Mouse (Mus musculus): ENCODE results near the gene Plscr1. TPM values are rescaled to one million over a fixed set of nuclear protein-coding genes. Genes with fewer than 3 reads are reported as not detected.

Plscr1 gene
- polyA plus RNA-seq, 1 experiment from 2014 or later, result 27.1 TPM

DNA sequence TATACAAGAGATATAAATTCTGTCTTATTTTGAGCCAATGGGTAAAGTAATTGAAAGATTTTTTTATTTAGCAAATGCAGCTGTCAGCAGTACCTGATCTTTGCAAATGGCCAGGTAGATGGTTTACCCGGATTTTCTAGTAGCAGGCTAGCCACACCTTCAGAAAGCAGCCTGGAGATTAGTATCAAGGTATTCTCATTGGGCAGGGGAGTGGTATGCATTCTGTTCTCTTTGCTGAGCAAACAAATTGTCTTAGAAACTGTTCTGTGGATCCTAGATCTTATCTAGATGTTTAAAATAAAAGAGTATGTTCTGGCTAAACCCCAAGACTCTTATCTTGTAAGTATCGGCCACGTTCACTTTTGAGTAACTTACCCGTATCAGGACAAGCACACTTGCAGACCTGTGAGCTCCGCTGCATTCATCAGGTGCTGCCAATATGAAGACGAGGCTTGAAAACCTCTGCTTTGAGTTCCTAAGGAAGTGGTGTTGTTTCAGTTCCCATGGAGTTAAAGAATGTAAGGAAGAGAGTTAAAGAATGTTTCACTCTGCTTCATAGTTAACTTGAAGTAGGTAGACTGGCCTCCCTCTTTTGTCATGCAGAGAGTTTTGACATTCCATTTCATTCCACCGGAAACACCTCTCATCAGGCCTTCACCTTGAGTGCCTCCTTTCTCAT lies 11.1 kb downstream of the Plscr1 start:
- ATAC-seq (ENCODE audit: insufficient number of reproducible peaks, insufficient read depth, low FRiP score, low TSS enrichment, low read depth), result no peak
- Histone ChIP-seq H3K4me2 (no peak overlapping the region), H3K36me3 (peaks cover 35% of the 10 kb centered on the region), H3K4me3 (replicated peaks) (no peak overlapping the region), H3K4me1 (replicated peaks) (no peaks in the 10 kb centered on the region), H3K27me3 (no peaks in the 10 kb centered on the region), H3K27ac (no peak overlapping the region), H3K9ac (replicated peaks) (no peak overlapping the region), H3K9me3 (no peaks in the 10 kb centered on the region)
- WGBS, result 87% methylated on average over 7 of the region's 7 CpGs

DNA sequence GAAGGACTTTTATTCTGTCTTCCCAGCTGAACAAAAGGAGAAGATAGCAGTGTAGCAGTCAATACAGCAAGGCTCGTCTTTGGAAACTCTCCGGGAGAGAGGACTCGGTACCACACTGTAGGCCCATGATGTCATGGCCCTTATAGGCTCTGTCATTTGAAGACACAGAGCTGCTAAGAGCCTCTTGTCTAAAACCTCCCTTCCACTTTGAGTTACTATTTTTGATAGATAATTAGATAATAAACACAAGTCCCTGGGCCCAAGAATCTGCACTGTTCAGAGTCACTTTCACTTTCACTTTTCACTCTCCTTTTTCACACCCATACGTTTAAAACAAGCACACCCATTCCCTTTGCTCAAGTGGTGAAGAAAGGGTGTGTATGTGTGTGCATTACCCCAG lies 16.2 kb downstream of the Plscr1 start:
- no peak overlapping the region for H3K9ac ChIP-seq (replicated peaks)
- 86% methylated on average over 4 of the region's 4 CpGs for WGBS
- no peaks in the 10 kb centered on the region for H3K27me3 ChIP-seq
- ATAC-seq (ENCODE audit: insufficient number of reproducible peaks, insufficient read depth, low FRiP score, low TSS enrichment, low read depth), result no peak
- no peaks in the 10 kb centered on the region for H3K9me3 ChIP-seq
- H3K4me2 ChIP-seq, result no peak overlapping the region
- no peak overlapping the region for H3K27ac ChIP-seq
- H3K36me3 ChIP-seq, result peaks cover 64% of the 10 kb centered on the region
- no peaks in the 10 kb centered on the region for H3K4me1 ChIP-seq (replicated peaks)
- H3K4me3 ChIP-seq (replicated peaks), result no peak overlapping the region

- H3K4me2 ChIP-seq, result no peak overlapping the region
- H3K27ac ChIP-seq, result no peak overlapping the region
- peaks cover 58% of the 10 kb centered on the region for H3K36me3 ChIP-seq
- no peaks in the 10 kb centered on the region for H3K9me3 ChIP-seq
- WGBS, result 82% methylated on average over 8 of the region's 8 CpGs
- no peak for ATAC-seq (ENCODE audit: insufficient number of reproducible peaks, insufficient read depth, low FRiP score, low TSS enrichment, low read depth)
- H3K4me3 ChIP-seq (replicated peaks), result no peak overlapping the region
- no peak overlapping the region for H3K9ac ChIP-seq (replicated peaks)
- H3K27me3 ChIP-seq, result no peaks in the 10 kb centered on the region
- no peaks in the 10 kb centered on the region for H3K4me1 ChIP-seq (replicated peaks)
Observed at GRCm38 (mm10) chr9:92266558-92267171, 17.1 kb downstream of the Plscr1 start.

GRCm38 (mm10) chr9:92267732-92268131 lies 18.2 kb downstream of the Plscr1 start:
- H3K36me3 ChIP-seq, result peaks cover 53% of the 10 kb centered on the region
- no peaks in the 10 kb centered on the region for H3K9me3 ChIP-seq
- no peaks in the 10 kb centered on the region for H3K4me1 ChIP-seq (replicated peaks)
- no peak for ATAC-seq (ENCODE audit: insufficient number of reproducible peaks, insufficient read depth, low FRiP score, low TSS enrichment, low read depth)
- H3K9ac ChIP-seq (replicated peaks), result no peak overlapping the region
- 84% methylated on average over 1 of the region's 1 CpGs for WGBS
- no peak overlapping the region for H3K4me2 ChIP-seq
- H3K27me3 ChIP-seq, result no peaks in the 10 kb centered on the region
- no peak overlapping the region for H3K27ac ChIP-seq
- no peak overlapping the region for H3K4me3 ChIP-seq (replicated peaks)

DNA sequence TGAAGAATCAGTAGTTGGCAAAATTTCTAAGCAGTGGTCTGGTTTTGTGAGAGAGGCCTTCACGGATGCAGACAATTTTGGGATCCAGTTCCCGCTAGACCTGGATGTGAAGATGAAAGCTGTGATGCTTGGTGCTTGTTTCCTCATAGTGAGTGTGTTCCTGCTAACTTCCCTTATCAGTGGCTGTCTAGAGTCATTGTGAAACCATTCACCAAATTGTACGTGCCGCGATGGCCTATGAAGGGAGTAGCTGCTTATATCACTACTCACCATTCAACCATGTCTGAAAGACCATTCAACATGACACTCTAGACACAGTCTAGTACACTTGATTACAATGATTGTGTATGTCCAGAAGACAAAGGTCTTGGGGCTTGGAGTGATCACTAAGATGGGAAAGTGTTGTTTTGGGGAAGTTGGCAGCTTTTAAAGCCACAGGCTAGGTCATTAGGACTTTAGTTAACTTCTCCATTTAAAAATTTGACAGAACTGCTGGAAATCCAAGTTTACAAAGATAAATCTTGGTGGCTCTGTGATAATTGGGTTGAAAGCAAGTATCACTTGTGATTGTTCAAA lies 20.4 kb downstream of the Plscr1 start:
- Histone ChIP-seq H3K9me3 (no peaks in the 10 kb centered on the region), H3K27me3 (no peaks in the 10 kb centered on the region), H3K4me1 (replicated peaks) (no peaks in the 10 kb centered on the region; the same call in 1 of the 2 replicates), H3K4me3 (replicated peaks) (no peak overlapping the region), H3K9ac (replicated peaks) (no peak overlapping the region), H3K36me3 (peaks cover 52% of the 10 kb centered on the region), H3K27ac (no peak overlapping the region), H3K4me2 (no peak overlapping the region)
- no peak for ATAC-seq (ENCODE audit: insufficient number of reproducible peaks, insufficient read depth, low FRiP score, low TSS enrichment, low read depth)
- 91% methylated on average over 5 of the region's 5 CpGs for WGBS

- no peaks in the 10 kb centered on the region for H3K9me3 ChIP-seq
- no peak for ATAC-seq (ENCODE audit: insufficient number of reproducible peaks, insufficient read depth, low FRiP score, low TSS enrichment, low read depth)
- H3K4me3 ChIP-seq (replicated peaks), result no peak overlapping the region
- peaks cover 4% of the 10 kb centered on the region for H3K4me1 ChIP-seq (replicated peaks)
- H3K27me3 ChIP-seq, result no peaks in the 10 kb centered on the region
- peaks cover 46% of the 10 kb centered on the region for H3K36me3 ChIP-seq
- H3K27ac ChIP-seq, result no peak overlapping the region
- no peak overlapping the region for H3K9ac ChIP-seq (replicated peaks)
- WGBS, result 44% methylated on average over 4 of the region's 4 CpGs
- no peak overlapping the region for H3K4me2 ChIP-seq
Observed at GRCm38 (mm10) chr9:92270927-92271326, 21.4 kb downstream of the Plscr1 start.

DNA sequence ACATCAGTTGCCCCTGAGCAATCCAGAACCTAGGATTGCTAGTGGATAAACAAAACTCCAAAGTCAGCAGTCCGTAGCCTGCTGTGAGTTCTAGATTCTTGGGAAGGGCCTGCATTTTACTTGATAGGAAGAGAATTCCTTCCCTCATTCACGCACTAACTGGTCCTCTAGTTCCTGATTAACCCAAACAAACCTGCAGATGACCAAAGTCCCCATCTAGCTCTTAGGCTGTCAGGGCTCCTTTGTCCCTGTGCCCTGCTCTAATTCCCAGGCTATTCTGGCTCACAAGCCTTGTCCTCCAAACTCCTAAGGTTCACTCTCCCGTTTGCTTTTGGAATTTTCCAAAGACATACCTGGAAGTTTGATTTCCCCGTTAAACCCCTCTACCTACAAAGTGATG lies 23.1 kb downstream of the Plscr1 start:
- no peak for ATAC-seq (ENCODE audit: insufficient number of reproducible peaks, insufficient read depth, low FRiP score, low TSS enrichment, low read depth)
- no peak overlapping the region for H3K4me3 ChIP-seq (replicated peaks)
- H3K4me2 ChIP-seq, result no peak overlapping the region
- H3K27ac ChIP-seq, result no peak overlapping the region
- H3K4me1 ChIP-seq (replicated peaks), result peaks cover 10% of the 10 kb centered on the region
- peaks cover 32% of the 10 kb centered on the region for H3K36me3 ChIP-seq
- H3K9me3 ChIP-seq, result no peaks in the 10 kb centered on the region
- 91% methylated on average over 4 of the region's 4 CpGs for WGBS
- H3K9ac ChIP-seq (replicated peaks), result no peak overlapping the region
- H3K27me3 ChIP-seq, result no peaks in the 10 kb centered on the region

- Histone ChIP-seq H3K4me1 (replicated peaks) (peaks cover 10% of the 10 kb centered on the region), H3K36me3 (peaks cover 27% of the 10 kb centered on the region), H3K27me3 (no peaks in the 10 kb centered on the region), H3K4me2 (no peak overlapping the region), H3K4me3 (replicated peaks) (no peak overlapping the region), H3K9ac (replicated peaks) (no peak overlapping the region), H3K9me3 (no peaks in the 10 kb centered on the region), H3K27ac (no peak overlapping the region)
- WGBS, result 84% methylated on average over 2 of the region's 2 CpGs
- no peak for ATAC-seq (ENCODE audit: insufficient number of reproducible peaks, insufficient read depth, low FRiP score, low TSS enrichment, low read depth)
Observed at GRCm38 (mm10) chr9:92273271-92273670, 23.7 kb downstream of the Plscr1 start.

DNA sequence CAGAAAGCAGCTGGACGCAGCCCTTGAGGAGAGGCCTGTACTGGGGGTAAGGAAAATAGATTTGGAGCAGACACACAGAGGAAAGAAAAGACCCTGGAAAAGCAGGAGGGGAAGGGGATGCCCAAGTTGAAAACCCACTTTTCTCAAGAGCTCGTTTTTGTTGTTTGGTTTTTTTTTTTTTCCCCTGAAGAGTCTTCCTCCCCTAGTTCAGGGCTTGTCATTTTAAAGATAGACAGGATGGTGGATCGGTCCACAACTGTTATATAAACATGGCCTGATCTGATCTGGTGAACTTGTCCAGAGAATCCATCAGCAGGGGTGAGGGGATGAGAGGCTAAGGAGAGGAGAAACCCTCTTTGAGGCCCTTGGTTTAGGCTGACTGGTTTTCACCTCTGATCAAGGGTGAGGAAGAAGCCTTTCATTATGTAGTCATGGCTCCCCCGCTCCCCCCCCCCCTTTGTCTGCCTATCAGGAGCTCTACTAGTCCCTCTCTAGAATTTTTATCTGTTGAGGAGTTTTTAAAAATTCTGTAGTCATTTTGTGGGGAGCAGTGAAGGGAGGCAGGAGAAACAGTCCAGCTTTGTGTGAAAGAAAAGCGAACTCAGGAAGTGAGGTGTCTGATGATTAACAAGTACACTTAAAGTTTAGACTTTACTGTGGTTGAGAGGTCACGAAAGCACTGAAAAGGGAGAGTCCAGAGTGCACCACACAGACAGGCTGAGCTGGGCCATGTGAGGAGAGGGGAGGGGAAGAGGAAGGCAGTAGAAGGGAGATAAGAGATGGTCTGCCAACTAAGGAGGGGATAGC lies 24.6 kb downstream of the Plscr1 start:
- 66% methylated on average over 5 of the region's 6 CpGs for WGBS
- no peak overlapping the region for H3K27ac ChIP-seq
- peaks cover 19% of the 10 kb centered on the region for H3K36me3 ChIP-seq
- H3K9ac ChIP-seq (replicated peaks), result no peak overlapping the region
- peaks cover 10% of the 10 kb centered on the region for H3K4me1 ChIP-seq (replicated peaks)
- H3K9me3 ChIP-seq, result no peaks in the 10 kb centered on the region
- ATAC-seq (ENCODE audit: insufficient number of reproducible peaks, insufficient read depth, low FRiP score, low TSS enrichment, low read depth), result no peak
- H3K4me3 ChIP-seq (replicated peaks), result no peak overlapping the region
- H3K4me2 ChIP-seq, result no peak overlapping the region
- no peaks in the 10 kb centered on the region for H3K27me3 ChIP-seq

DNA sequence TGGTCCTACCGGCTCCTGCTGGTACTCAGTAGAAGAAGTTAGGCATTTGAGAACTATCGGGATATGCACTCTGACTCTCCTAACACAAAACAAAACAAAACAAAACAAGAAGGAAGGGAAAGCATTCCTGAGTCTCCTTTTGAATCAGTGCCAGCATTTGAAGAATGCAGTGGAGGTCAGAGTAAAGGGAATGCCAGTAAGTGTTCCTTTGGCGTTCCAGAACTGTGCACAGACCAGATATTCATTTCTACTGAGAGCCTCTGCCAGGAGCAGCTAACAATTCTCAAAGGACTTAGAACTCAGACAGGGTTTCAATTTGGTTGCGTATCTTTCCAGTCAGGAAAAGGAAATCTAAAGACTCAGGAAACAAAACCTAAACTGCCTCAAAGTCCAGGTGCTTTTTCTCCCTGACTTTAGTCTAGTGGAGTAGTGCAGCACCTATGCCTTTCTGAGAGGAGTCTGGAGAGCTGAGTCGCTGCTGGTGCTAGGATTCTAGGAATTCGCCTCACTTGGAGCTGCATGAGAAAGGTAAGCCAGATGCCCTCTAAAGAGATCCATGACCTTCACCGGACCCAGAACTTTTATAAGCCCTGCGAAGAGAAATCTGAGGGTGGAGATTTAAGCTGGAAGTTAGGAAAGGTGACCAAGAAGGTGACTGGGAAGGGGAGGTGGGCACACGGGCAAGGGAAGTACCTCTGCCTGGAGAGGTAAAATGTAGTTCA lies 26.1 kb downstream of the Plscr1 start, which contains the start of gene Plscr2:
Plscr2 (plus strand) TSS at position 117 of the 722 bp plus-strand sequence.
- Histone ChIP-seq H3K36me3 (peaks cover 9% of the 10 kb centered on the region), H3K4me3 (replicated peaks) (no peak within 1 kb of the TSS), H3K27me3 (no peaks in the 10 kb centered on the region), H3K9me3 (no peaks in the 10 kb centered on the region), H3K4me1 (replicated peaks) (peaks cover 10% of the 10 kb centered on the region), H3K4me2 (no peak within 1 kb of the TSS), H3K9ac (replicated peaks) (no peak within 1 kb of the TSS), H3K27ac (no peak within 1 kb of the TSS)
- 73% methylated on average over 9 of the region's 9 CpGs for WGBS
- ATAC-seq (ENCODE audit: insufficient number of reproducible peaks, insufficient read depth, low FRiP score, low TSS enrichment, low read depth), result no peak

Measured in limb, embryonic 12.5 days (tissue).